Mouse (Mus musculus) heart, embryonic 10.5 days (tissue): ENCODE results near the gene Fank1. TPM values are rescaled to one million over a fixed set of nuclear protein-coding genes. Genes with fewer than 3 reads are reported as not detected.

Experiments
- DNase-seq: peaks from one replicate; pipeline ENCODE4 v3.0.0-alpha.2; 2017; ENCODE audit warnings: low spot score
- H3K27ac ChIP-seq: fragments of 300-500 bp; sonication (generic); 2 replicates; pipeline ENCODE4 v1.5.1; 2016; ENCODE audit warnings: mild to moderate bottlenecking
- H3K27me3 ChIP-seq: fragments of 300-500 bp; sonication (generic); 2 replicates; pipeline ENCODE4 v1.6.1; 2016; ENCODE audit warnings: mild to moderate bottlenecking; ENCODE audit not compliant: poor library complexity, insufficient read depth, severe bottlenecking
- H3K36me3 ChIP-seq: fragments of 300-500 bp; sonication (generic); 2 replicates; pipeline ENCODE4 v1.6.1; 2016; ENCODE audit warnings: mild to moderate bottlenecking, moderate library complexity
- H3K4me1 ChIP-seq: fragments of 300-500 bp; sonication (generic); 2 replicates; pipeline ENCODE4 v1.6.1; 2016; ENCODE audit warnings: mild to moderate bottlenecking
- H3K4me3 ChIP-seq: fragments of 300-500 bp; sonication (generic); 2 replicates; pipeline ENCODE4 v1.5.1; 2016; ENCODE audit warnings: mild to moderate bottlenecking, moderate library complexity
- H3K9me3 ChIP-seq: fragments of 300-500 bp; sonication (generic); 2 replicates; pipeline ENCODE4 v1.6.1; 2016; ENCODE audit warnings: mild to moderate bottlenecking, moderate library complexity
- WGBS: fragments of 180-500 bp; shearing (Covaris S2); methylation state at CpG from one replicate; pipeline ENCODE4 v1.1.7; 2016; 5-methylcytosine and 5-hydroxymethylcytosine counted together
- polyA plus RNA-seq: library from polyadenylated mRNA; unstranded; fragments of >200 nt; fragmentation: Nextera tagmentation; extraction: Ambion mirVana; gene quantifications from 2 replicates; pipeline ENCODE4 v1.2.1, GENCODE M21; 2016

Fank1 gene
- polyA plus RNA-seq, 1 experiment from 2014 or later, result 0.30 TPM

GRCm38 (mm10) chr7:133801823-133802222, 25.2 kb downstream of the Fank1 start:
- DNase-seq, result no peak
- WGBS, result 55% methylated on average over 6 of the region's 6 CpGs
- no peaks in the 10 kb centered on the region for H3K27me3 ChIP-seq
- H3K4me1 ChIP-seq, result no peaks in the 10 kb centered on the region
- no peak overlapping the region for H3K4me3 ChIP-seq
- no peaks in the 10 kb centered on the region for H3K36me3 ChIP-seq
- H3K27ac ChIP-seq, result no peak overlapping the region
- H3K9me3 ChIP-seq, result no peaks in the 10 kb centered on the region

- Histone ChIP-seq H3K27ac (no peak overlapping the region), H3K4me3 (no peak overlapping the region), H3K36me3 (no peaks in the 10 kb centered on the region), H3K27me3 (no peaks in the 10 kb centered on the region), H3K4me1 (no peaks in the 10 kb centered on the region), H3K9me3 (no peaks in the 10 kb centered on the region)
- peak; percentile 84 for DNase-seq
- 51% methylated on average over 7 of the region's 7 CpGs for WGBS
Measured at GRCm38 (mm10) chr7:133805614-133806175, 29.0 kb downstream of the Fank1 start.

- Histone ChIP-seq H3K4me1 (no peaks in the 10 kb centered on the region), H3K36me3 (no peaks in the 10 kb centered on the region), H3K4me3 (no peak overlapping the region), H3K27ac (no peak overlapping the region), H3K27me3 (no peaks in the 10 kb centered on the region), H3K9me3 (no peaks in the 10 kb centered on the region)
- WGBS, result 71% methylated on average over 7 of the region's 7 CpGs
- DNase-seq, result no peak
Measured at GRCm38 (mm10) chr7:133812927-133813326, 36.3 kb downstream of the Fank1 start.

- 80% methylated on average over 4 of the region's 4 CpGs for WGBS
- H3K27me3 ChIP-seq, result no peaks in the 10 kb centered on the region
- DNase-seq, result no peak
Measured at GRCm38 (mm10) chr7:133813331-133813730, 36.7 kb downstream of the Fank1 start.

GRCm38 (mm10) chr7:133823751-133824150, 47.1 kb downstream of the Fank1 start:
- Histone ChIP-seq H3K4me3 (no peak overlapping the region), H3K27ac (no peak overlapping the region), H3K36me3 (no peaks in the 10 kb centered on the region), H3K4me1 (peaks cover 7% of the 10 kb centered on the region), H3K27me3 (no peaks in the 10 kb centered on the region), H3K9me3 (no peaks in the 10 kb centered on the region)
- DNase-seq, result peak; percentile 66
- 82% methylated on average over 6 of the region's 6 CpGs for WGBS

More at GRCm38 (mm10) chr7:133813331-133813730, 36.7 kb downstream of the Fank1 start:
- Histone ChIP-seq H3K4me3 (no peak overlapping the region), H3K27ac (no peak overlapping the region), H3K9me3 (no peaks in the 10 kb centered on the region), H3K36me3 (no peaks in the 10 kb centered on the region), H3K4me1 (no peaks in the 10 kb centered on the region)

GRCm38 (mm10) chr7:133824579-133824978, 47.9 kb downstream of the Fank1 start:
- DNase-seq, result no peak
- peaks cover 7% of the 10 kb centered on the region for H3K4me1 ChIP-seq
- H3K9me3 ChIP-seq, result no peaks in the 10 kb centered on the region
- 89% methylated on average over 2 of the region's 2 CpGs for WGBS
- H3K4me3 ChIP-seq, result no peak overlapping the region
- no peaks in the 10 kb centered on the region for H3K27me3 ChIP-seq
- H3K36me3 ChIP-seq, result no peaks in the 10 kb centered on the region
- no peak overlapping the region for H3K27ac ChIP-seq

GRCm38 (mm10) chr7:133828514-133828913, 51.9 kb downstream of the Fank1 start:
- 26% methylated on average over 4 of the region's 4 CpGs for WGBS
- Histone ChIP-seq H3K4me3 (no peak overlapping the region), H3K9me3 (no peaks in the 10 kb centered on the region), H3K27me3 (no peaks in the 10 kb centered on the region), H3K27ac (peak overlapping the region; percentile 53; the same call in 1 of the 2 replicates), H3K4me1 (peaks cover 7% of the 10 kb centered on the region), H3K36me3 (no peaks in the 10 kb centered on the region)
- peak; percentile 77 for DNase-seq

- peak; percentile 30 for DNase-seq
- Histone ChIP-seq H3K27me3 (no peaks in the 10 kb centered on the region), H3K36me3 (no peaks in the 10 kb centered on the region), H3K4me1 (peaks cover 7% of the 10 kb centered on the region), H3K27ac (no peak overlapping the region), H3K4me3 (no peak overlapping the region), H3K9me3 (no peaks in the 10 kb centered on the region)
- 67% methylated on average over 7 of the region's 7 CpGs for WGBS
Measured at GRCm38 (mm10) chr7:133829579-133829978, 52.9 kb downstream of the Fank1 start.

- Histone ChIP-seq H3K27ac (no peak overlapping the region), H3K4me3 (no peak overlapping the region), H3K27me3 (no peaks in the 10 kb centered on the region), H3K9me3 (no peaks in the 10 kb centered on the region), H3K36me3 (no peaks in the 10 kb centered on the region), H3K4me1 (no peaks in the 10 kb centered on the region)
- WGBS, result 75% methylated on average over 4 of the region's 4 CpGs
- DNase-seq, result peak; percentile 48
Measured at GRCm38 (mm10) chr7:133839546-133839945, 62.9 kb downstream of the Fank1 start.

GRCm38 (mm10) chr7:133842079-133842478, 65.4 kb downstream of the Fank1 start:
- H3K4me3 ChIP-seq, result no peak overlapping the region
- H3K9me3 ChIP-seq, result no peaks in the 10 kb centered on the region
- H3K27ac ChIP-seq, result no peak overlapping the region
- H3K36me3 ChIP-seq, result no peaks in the 10 kb centered on the region
- WGBS, result 71% methylated on average over 6 of the region's 6 CpGs
- no peak for DNase-seq
- no peaks in the 10 kb centered on the region for H3K4me1 ChIP-seq
- no peaks in the 10 kb centered on the region for H3K27me3 ChIP-seq

GRCm38 (mm10) chr7:133847175-133847574, 70.5 kb downstream of the Fank1 start:
- Histone ChIP-seq H3K9me3 (no peaks in the 10 kb centered on the region), H3K4me1 (peaks cover 14% of the 10 kb centered on the region; the same call in 1 of the 2 replicates), H3K27me3 (no peaks in the 10 kb centered on the region), H3K27ac (no peak overlapping the region), H3K36me3 (no peaks in the 10 kb centered on the region), H3K4me3 (no peak overlapping the region)
- WGBS, result 12% methylated on average over 1 of the region's 1 CpGs
- peak; percentile 70 for DNase-seq

- H3K36me3 ChIP-seq, result no peaks in the 10 kb centered on the region
- H3K27ac ChIP-seq, result 0 out of 2 replicates have a peak overlapping the region, but pooled peaks have one; percentile 32
- no peaks in the 10 kb centered on the region for H3K9me3 ChIP-seq
- H3K4me1 ChIP-seq, result peaks cover 14% of the 10 kb centered on the region; the same call in 1 of the 2 replicates
- 52% methylated on average over 2 of the region's 2 CpGs for WGBS
- no peak overlapping the region for H3K4me3 ChIP-seq
- no peaks in the 10 kb centered on the region for H3K27me3 ChIP-seq
- no peak for DNase-seq
Measured at GRCm38 (mm10) chr7:133848180-133848579, 71.5 kb downstream of the Fank1 start.

GRCm38 (mm10) chr7:133850735-133851134, 74.1 kb downstream of the Fank1 start:
- Histone ChIP-seq H3K27ac (no peak overlapping the region), H3K36me3 (no peaks in the 10 kb centered on the region), H3K4me3 (no peak overlapping the region), H3K9me3 (no peaks in the 10 kb centered on the region), H3K27me3 (no peaks in the 10 kb centered on the region), H3K4me1 (peaks cover 18% of the 10 kb centered on the region; the same call in 1 of the 2 replicates)
- DNase-seq, result no peak

GRCm38 (mm10) chr7:133856278-133856677, 79.6 kb downstream of the Fank1 start:
- peaks cover 4% of the 10 kb centered on the region; the same call in 1 of the 2 replicates for H3K4me1 ChIP-seq
- H3K36me3 ChIP-seq, result no peaks in the 10 kb centered on the region
- H3K9me3 ChIP-seq, result no peaks in the 10 kb centered on the region
- no peaks in the 10 kb centered on the region for H3K27me3 ChIP-seq
- H3K4me3 ChIP-seq, result no peak overlapping the region
- peak; percentile 87 for DNase-seq
- WGBS, result 26% methylated on average over 3 of the region's 3 CpGs
- no peak overlapping the region for H3K27ac ChIP-seq
